In the genomic region with DNA sequence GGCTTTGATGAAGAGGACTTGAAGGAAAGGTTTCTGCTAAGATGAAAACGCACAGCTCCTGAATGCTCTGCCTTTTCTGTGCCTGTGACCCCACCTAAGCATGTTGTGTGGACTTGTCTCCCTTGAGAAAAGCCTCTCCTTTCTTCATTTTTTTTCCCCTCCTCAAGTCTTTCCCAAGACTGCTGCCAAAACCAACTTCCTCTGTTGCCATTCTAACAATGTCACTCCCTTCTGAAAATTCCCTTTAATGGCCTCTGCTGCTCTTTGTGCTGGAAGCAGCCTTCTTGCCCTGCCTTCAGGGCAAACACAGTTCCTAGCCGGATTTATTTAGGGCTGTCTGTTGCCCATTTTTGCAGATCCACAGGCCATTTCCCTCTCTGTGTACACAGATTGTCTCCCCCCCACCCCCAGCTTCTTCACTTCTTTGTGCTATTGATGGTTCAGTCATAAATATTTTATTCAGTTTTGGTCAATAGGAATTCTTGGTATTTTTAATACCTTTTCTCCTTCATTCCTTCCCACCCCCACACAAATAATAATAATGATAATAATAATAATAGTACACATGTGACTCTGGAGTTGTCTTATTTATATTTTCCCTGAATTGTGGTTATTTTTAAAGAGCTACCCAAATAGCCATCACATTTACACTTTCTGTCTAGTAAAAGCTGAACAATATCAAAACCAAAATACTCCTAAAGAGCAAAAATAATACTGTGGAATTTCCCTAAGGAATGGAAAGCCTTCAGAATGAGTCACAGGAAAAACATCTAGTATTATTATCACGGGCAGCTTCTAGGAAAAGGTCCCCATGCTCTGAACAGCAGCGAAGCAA, we compare ENCODE assay signal across 9 mouse cellular contexts. TPM values are rescaled to one million over a fixed set of nuclear protein-coding genes. Genes with fewer than 3 reads are reported as not detected.
A peak's percentile ranks its signal among the peaks of the same experiment; 100 is the strongest.
DNase-seq lines count a peak whose midpoint lies in the region; ATAC-seq and TF ChIP-seq lines count a peak whose summit lies in the region.
"Had no signal": no experiment of that assay in that cellular context is flagged by ENCODE, and none has a peak within 500 bp of the region (broad histone marks: within the 10 kb centered on the region; RNA-seq: fewer than 3 reads in every experiment).

No protein-coding gene starts in this region.

- peak overlapping the region; percentile 62 for H3K27ac ChIP-seq in kidney, postnatal 0 days
- 0 out of 2 replicates have a peak overlapping the region, but pooled peaks have one; percentile 52 for H3K27ac ChIP-seq in midbrain, embryonic 14.5 days (replicated peaks; ENCODE audit: low read depth, low read length)
- H3K27ac ChIP-seq: liver, embryonic 14.5 days had no signal

- 27% methylated on average over 4 of the region's 4 CpGs for WGBS in kidney, postnatal 0 days
- WGBS in midbrain, embryonic 14.5 days: 57% methylated on average over 4 of the region's 4 CpGs

- no peaks in the 10 kb centered on the region for H3K36me3 ChIP-seq in kidney, postnatal 0 days (ENCODE audit: insufficient read depth, low read length)
- H3K36me3 ChIP-seq in midbrain, embryonic 14.5 days (ENCODE audit: control insufficient read depth, insufficient read depth, low read length): no peaks in the 10 kb centered on the region

- no peak overlapping the region for H3K4me2 ChIP-seq in kidney, postnatal 0 days (ENCODE audit: low read length)
- no peak overlapping the region for H3K4me2 ChIP-seq in midbrain, embryonic 14.5 days (ENCODE audit: low read length)

- no peaks in the 10 kb centered on the region for H3K27me3 ChIP-seq in kidney, postnatal 0 days (ENCODE audit: insufficient read depth, low read length)
- no peaks in the 10 kb centered on the region for H3K27me3 ChIP-seq in midbrain, embryonic 14.5 days (ENCODE audit: control insufficient read depth, insufficient read depth, low read length)

- peaks cover 8% of the 10 kb centered on the region; the same call in 1 of the 2 replicates for H3K4me1 ChIP-seq in kidney, postnatal 0 days (replicated peaks; ENCODE audit: insufficient read depth, low read length)
- no peaks in the 10 kb centered on the region for H3K4me1 ChIP-seq in midbrain, embryonic 14.5 days (ENCODE audit: control insufficient read depth, insufficient read depth, low read length)

- ATAC-seq in kidney, postnatal 0 days (replicated peaks; ENCODE audit: low FRiP score, low read depth): no peak
- ATAC-seq in granulocyte monocyte progenitor cell, adult 5-6 weeks (replicated peaks; ENCODE audit: poor library complexity, severe bottlenecking): peak; percentile 44; the same call in 1 of the 2 replicates
- ATAC-seq in midbrain, embryonic 14.5 days (ENCODE audit: low FRiP score, low TSS enrichment): no peak

- no peak overlapping the region for H3K4me3 ChIP-seq in kidney, postnatal 0 days (replicated peaks; ENCODE audit: low read depth, low read length)
- no peak overlapping the region for H3K4me3 ChIP-seq in midbrain, embryonic 14.5 days (replicated peaks; ENCODE audit: low read depth, low read length)

- TF ChIP-seq CTCF in kidney, postnatal 0 days (IDR thresholded peaks at IDR 0.05; ENCODE audit: low read depth): no peak
- TF ChIP-seq CTCF in brain, embryonic 14.5 days (IDR thresholded peaks at IDR 0.05; ENCODE audit: borderline replicate concordance, extremely low read depth, insufficient read depth, insufficient read length): no peak

- no peaks in the 10 kb centered on the region for H3K9me3 ChIP-seq in kidney, postnatal 0 days (replicated peaks; ENCODE audit: low read length)
- no peaks in the 10 kb centered on the region for H3K9me3 ChIP-seq in midbrain, embryonic 14.5 days (ENCODE audit: control insufficient read depth, low read length)

- DNase-seq in kidney, postnatal 0 days (ENCODE audit: low spot score): peak; percentile 80
- DNase-seq in kidney, postnatal 10 days: no peak
- DNase-seq in brain, embryonic 14.5 days (ENCODE audit: low read depth): peak; percentile 52
- DNase-seq in midbrain, embryonic 14.5 days: peak; percentile 30
- DNase-seq in right cerebral cortex, adult 18-20 months: no peak
- no peak for DNase-seq in spleen, postnatal 10 days (ENCODE audit: low spot score in 2 of 2)
- DNase-seq: kidney, postnatal 4 days had no signal

- TF ChIP-seq POLR2A in brain, embryonic 14.5 days (IDR thresholded peaks at IDR 0.05; ENCODE audit: borderline replicate concordance, extremely low read depth, insufficient read depth, insufficient read length, poor library complexity, severe bottlenecking): no peak

- no peak overlapping the region for H3K9ac ChIP-seq in kidney, postnatal 0 days (ENCODE audit: low read depth, low read length)
- H3K9ac ChIP-seq in midbrain, embryonic 14.5 days (replicated peaks; ENCODE audit: low read length): no peak overlapping the region
- H3K9ac ChIP-seq: liver, embryonic 14.5 days had no signal

RNA-seq across cellular contexts. Expression of gene Ociad1, which starts 12.6 kb away (rescaled TPM):
- polyA plus RNA-seq in kidney, postnatal 0 days (2015; fragmentation: Nextera tagmentation; extraction: Ambion mirVana): 209 and 222 TPM in 2 replicates
- polyA plus RNA-seq in brain, embryonic 14.5 days (2012; rRNA removed): 162 and 184 TPM in 2 replicates
- total RNA-seq in granulocyte monocyte progenitor cell, adult 5-6 weeks (2014; fragmentation: Nextera tagmentation): 197 and 204 TPM in 2 replicates
- total RNA-seq in granulocyte monocyte progenitor cell, adult 5-6 weeks (2017): 272 and 305 TPM in 2 replicates
- polyA plus RNA-seq in midbrain, embryonic 14.5 days (2014; fragmentation: Nextera tagmentation; extraction: Ambion mirVana): 207 and 269 TPM in 2 replicates

RNA-seq across cellular contexts. Expression of gene Fryl, which starts 23.5 kb away (rescaled TPM):
- polyA plus RNA-seq in kidney, postnatal 0 days (2015; fragmentation: Nextera tagmentation; extraction: Ambion mirVana): 20.6 and 22.6 TPM in 2 replicates
- polyA plus RNA-seq in brain, embryonic 14.5 days (2012; rRNA removed): 43.1 and 69.8 TPM in 2 replicates
- 64.8 and 74.0 TPM in 2 replicates for total RNA-seq in granulocyte monocyte progenitor cell, adult 5-6 weeks (2014; fragmentation: Nextera tagmentation)
- total RNA-seq in granulocyte monocyte progenitor cell, adult 5-6 weeks (2017): 75.9 and 87.8 TPM in 2 replicates
- 45.3 and 48.5 TPM in 2 replicates for polyA plus RNA-seq in midbrain, embryonic 14.5 days (2014; fragmentation: Nextera tagmentation; extraction: Ambion mirVana)

Comparison
In these comparisons a context has a peak if more than half of its experiments do, and no peak if none do; other contexts are left out.
1. DNase-seq: peak in kidney, postnatal 0 days (single experiment), brain, embryonic 14.5 days (single experiment) and midbrain, embryonic 14.5 days (single experiment); none in kidney, postnatal 10 days (single experiment), right cerebral cortex, adult 18-20 months (single experiment) and spleen, postnatal 10 days (0 of 2).